Mouse (Mus musculus) forebrain, embryonic 11.5 days (tissue): ENCODE data around the gene Fshb. TPM values are rescaled to one million over a fixed set of nuclear protein-coding genes. Genes with fewer than 3 reads are reported as not detected.

Source experiments
- ATAC-seq: fragments of 200-750 bp; cut with Nextera tagmentation; replicated peaks from 2 replicates; pipeline ENCODE4 v1.8.0; 2017; ENCODE audit warnings: moderate TSS enrichment; ENCODE audit not compliant: low FRiP score
- DNase-seq: peaks from one replicate; pipeline ENCODE4 v3.0.0-alpha.2; 2017; ENCODE audit warnings: low spot score
- H3K27ac ChIP-seq: fragments of 300-500 bp; sonication (generic); 2 replicates; pipeline ENCODE4 v1.5.1; 2014; ENCODE audit warnings: low read depth, low read length
- H3K27me3 ChIP-seq: fragments of 300-500 bp; sonication (generic); 2 replicates; pipeline ENCODE4 v1.6.1; 2014; ENCODE audit warnings: mild to moderate bottlenecking, low read length, mixed read lengths; ENCODE audit not compliant: control insufficient read depth, insufficient read depth
- H3K36me3 ChIP-seq: fragments of 300-500 bp; sonication (generic); 2 replicates; pipeline ENCODE4 v1.6.1; 2014; ENCODE audit warnings: mild to moderate bottlenecking, low read length, moderate library complexity, mixed read lengths; ENCODE audit not compliant: control insufficient read depth, insufficient read depth
- H3K4me1 ChIP-seq: fragments of 300-500 bp; sonication (generic); replicated peaks from 2 replicates; pipeline ENCODE4 v1.6.1; 2014; ENCODE audit warnings: low read length, mixed read lengths; ENCODE audit not compliant: control insufficient read depth, insufficient read depth
- H3K4me2 ChIP-seq: fragments of 300-500 bp; sonication (generic); 2 replicates; pipeline ENCODE4 v1.6.1; 2014; ENCODE audit warnings: low read depth, mild to moderate bottlenecking, low read length, moderate library complexity, mixed read lengths; ENCODE audit not compliant: severe bottlenecking
- H3K4me3 ChIP-seq: fragments of 300-500 bp; sonication (generic); 2 replicates; pipeline ENCODE4 v1.5.1; 2014; ENCODE audit warnings: low read depth, low read length
- H3K9ac ChIP-seq: fragments of 300-500 bp; sonication (generic); 2 replicates; pipeline ENCODE4 v1.6.1; 2014; ENCODE audit warnings: low read length
- H3K9me3 ChIP-seq: fragments of 300-500 bp; sonication (generic); 2 replicates; pipeline ENCODE4 v1.6.1; 2016; ENCODE audit warnings: low read length, mixed read lengths; ENCODE audit not compliant: control insufficient read depth
- WGBS: fragments of 180-500 bp; shearing (Covaris S2); extraction: QIAGEN DNeasy Blood & Tissue Kit; methylation state at CpG from one replicate; pipeline ENCODE4 v1.1.7; 2014; 5-methylcytosine and 5-hydroxymethylcytosine counted together
- polyA plus RNA-seq: library from polyadenylated mRNA; unstranded; fragments of >200 nt; fragmentation: Nextera tagmentation; extraction: Ambion mirVana; gene quantifications from 2 replicates; pipeline ENCODE4 v1.2.1, GENCODE M21; 2014

Fshb gene
- polyA plus RNA-seq: not detected in 2 replicates

DNA sequence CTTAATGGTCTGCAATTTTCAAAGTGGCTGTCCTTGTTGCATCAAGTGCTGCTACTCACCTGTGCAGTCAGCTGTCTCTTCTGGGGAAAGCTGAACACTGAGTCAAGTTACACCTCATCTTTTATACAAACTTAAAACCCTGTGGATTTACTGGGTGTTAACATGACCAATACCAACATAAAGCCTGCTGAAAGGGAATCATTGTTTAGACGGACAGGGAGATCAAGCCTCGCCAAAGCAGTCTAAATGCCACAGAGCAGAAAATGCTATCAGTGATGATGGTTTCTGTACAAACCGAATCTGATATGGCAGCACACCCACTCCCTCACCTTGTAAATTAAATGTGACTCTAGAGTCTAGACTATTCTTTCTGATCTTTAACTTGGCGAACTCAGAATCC is at the start of gene Fshb:
Gene Fshb, minus strand, starts transcription at position 101 of the 400 bp plus-strand sequence.
- H3K4me3 ChIP-seq: no peak within 1 kb of the TSS
- no peak within 1 kb of the TSS for H3K4me2 ChIP-seq
- no peak within 1 kb of the TSS for H3K27ac ChIP-seq
- no peaks in the 10 kb centered on the region for H3K27me3 ChIP-seq
- ATAC-seq (no peak), DNase-seq (no peak)
- no peak within 1 kb of the TSS for H3K9ac ChIP-seq
- H3K4me1 ChIP-seq: no peaks in the 10 kb centered on the region
- WGBS: 82% methylated on average over 4 of the region's 4 CpGs
- no peaks in the 10 kb centered on the region for H3K9me3 ChIP-seq
- no peaks in the 10 kb centered on the region for H3K36me3 ChIP-seq

DNA sequence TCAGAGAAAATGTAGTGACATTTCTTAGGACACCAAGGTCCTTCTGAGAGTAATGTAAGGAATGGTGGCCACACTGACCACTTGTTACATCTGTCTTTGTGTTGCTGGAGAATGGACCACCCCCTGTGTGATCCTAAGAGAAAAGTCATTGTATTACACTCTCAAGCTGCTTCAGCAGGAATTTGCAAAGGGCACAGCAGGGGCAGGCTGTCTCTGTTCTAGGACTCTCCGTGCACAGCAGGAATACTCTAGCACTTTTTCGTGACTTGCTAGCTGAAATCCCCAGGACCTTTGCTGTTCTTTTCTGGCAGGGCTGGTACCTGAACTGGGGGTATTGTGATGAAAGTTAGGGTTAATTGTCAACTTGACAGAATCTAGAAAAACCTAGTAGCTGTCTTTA is 24.8 kb upstream of the Fshb start:
- no peak for DNase-seq
- H3K9me3 ChIP-seq: no peaks in the 10 kb centered on the region
- H3K4me3 ChIP-seq: no peak overlapping the region
- no peaks in the 10 kb centered on the region for H3K4me1 ChIP-seq
- no peaks in the 10 kb centered on the region for H3K27me3 ChIP-seq
- 5% methylated on average over 2 of the region's 2 CpGs for WGBS
- no peaks in the 10 kb centered on the region for H3K36me3 ChIP-seq
- ATAC-seq: no peak
- H3K4me2 ChIP-seq: no peak overlapping the region
- H3K27ac ChIP-seq: no peak overlapping the region
- H3K9ac ChIP-seq: no peak overlapping the region

DNA sequence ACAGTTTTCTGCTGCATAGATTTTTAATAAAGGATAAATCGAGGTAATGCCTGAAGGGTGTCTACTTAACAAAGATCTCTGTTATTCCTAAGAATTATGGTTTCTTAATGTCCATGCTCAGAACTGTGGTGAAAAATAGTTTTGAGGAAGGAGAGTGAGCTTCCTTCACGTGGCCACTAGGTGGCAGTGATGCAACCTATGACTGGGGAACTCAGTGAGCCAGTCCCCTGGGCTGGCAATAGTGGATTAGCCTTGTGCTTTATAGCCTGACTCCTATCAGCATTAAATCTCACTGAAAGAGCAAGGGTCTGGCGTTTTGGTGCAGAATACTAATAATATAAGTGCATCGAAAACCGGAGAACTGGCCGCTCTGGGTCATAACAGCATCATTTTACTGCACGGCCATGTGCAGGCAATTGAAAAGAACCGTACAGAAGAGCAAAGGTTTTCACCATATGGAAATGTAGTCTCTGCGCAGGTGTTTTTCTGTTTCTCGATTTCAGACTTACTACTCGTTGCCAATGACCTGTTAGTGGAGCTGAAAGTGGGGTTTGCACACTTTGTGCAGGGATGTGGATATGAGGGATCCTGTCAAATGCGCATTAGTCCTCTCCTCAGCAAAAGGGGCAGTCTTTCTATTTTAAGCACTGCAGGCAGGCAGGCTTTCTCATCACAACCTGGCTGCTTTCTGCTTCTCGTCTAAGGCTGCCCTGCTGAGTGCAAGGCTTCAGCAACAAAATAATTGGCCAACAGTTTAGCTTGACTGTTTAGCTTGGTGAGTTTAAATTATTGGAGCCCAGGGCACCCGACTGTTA is 23.8 kb upstream of the Fshb start:
- 49% methylated on average over 14 of the region's 14 CpGs for WGBS
- ATAC-seq (peak; percentile 72), DNase-seq (peak; percentile 64)
- Histone ChIP-seq H3K4me2 (no peak overlapping the region), H3K9me3 (no peaks in the 10 kb centered on the region), H3K9ac (no peak overlapping the region), H3K27me3 (no peaks in the 10 kb centered on the region), H3K36me3 (no peaks in the 10 kb centered on the region), H3K4me1 (no peaks in the 10 kb centered on the region), H3K27ac (no peak overlapping the region), H3K4me3 (no peak overlapping the region)

DNA sequence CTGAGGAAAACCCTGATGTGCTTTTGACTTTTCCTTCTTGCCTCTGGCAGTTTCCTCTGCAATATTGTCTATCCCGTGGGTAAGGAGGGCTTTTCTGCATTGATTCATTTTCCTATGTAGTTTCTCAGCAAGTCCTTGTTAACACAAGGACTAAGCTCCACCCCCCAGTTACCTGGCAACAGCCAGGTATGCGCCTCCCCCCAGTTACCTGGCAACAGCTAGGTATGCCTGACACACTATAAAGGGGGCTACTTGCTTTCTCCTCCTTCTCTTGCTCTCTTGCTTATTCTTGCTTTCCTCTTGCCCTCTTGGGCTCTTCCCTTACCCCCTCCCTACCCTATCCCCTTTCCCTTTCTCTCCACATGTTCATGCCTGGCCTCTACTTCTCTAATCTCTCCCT is 3.8 kb upstream of the Fshb start:
- Histone ChIP-seq H3K4me1 (no peaks in the 10 kb centered on the region), H3K9me3 (no peaks in the 10 kb centered on the region), H3K27me3 (no peaks in the 10 kb centered on the region), H3K36me3 (no peaks in the 10 kb centered on the region), H3K4me2 (no peak overlapping the region), H3K4me3 (no peak overlapping the region), H3K27ac (no peak overlapping the region), H3K9ac (no peak overlapping the region)
- 45% methylated on average over 2 of the region's 2 CpGs for WGBS
- ATAC-seq (no peak), DNase-seq (no peak)

DNA sequence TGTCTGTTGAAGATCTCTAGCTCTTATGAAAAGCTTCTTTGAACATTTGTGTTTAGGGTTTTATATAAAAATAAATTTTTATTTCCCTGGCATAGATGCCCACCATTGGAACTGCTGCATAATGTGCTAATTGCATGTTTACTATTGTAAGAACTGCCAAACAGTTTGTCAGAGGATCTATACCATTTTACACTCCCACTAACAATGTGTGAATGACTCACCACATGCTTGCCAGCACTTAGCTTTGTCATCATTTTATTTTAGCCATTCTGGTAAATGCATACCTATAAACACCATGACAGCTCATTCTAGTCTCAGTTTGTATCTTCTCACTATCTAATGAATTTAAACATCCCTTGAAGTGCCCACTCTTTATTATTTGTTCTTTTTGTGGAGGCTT is 13.5 kb downstream of the Fshb start:
- Histone ChIP-seq H3K27ac (no peak overlapping the region), H3K9ac (no peak overlapping the region), H3K4me3 (no peak overlapping the region), H3K36me3 (no peaks in the 10 kb centered on the region), H3K27me3 (no peaks in the 10 kb centered on the region), H3K9me3 (no peaks in the 10 kb centered on the region), H3K4me2 (no peak overlapping the region), H3K4me1 (no peaks in the 10 kb centered on the region)
- ATAC-seq (no peak), DNase-seq (no peak)

DNA sequence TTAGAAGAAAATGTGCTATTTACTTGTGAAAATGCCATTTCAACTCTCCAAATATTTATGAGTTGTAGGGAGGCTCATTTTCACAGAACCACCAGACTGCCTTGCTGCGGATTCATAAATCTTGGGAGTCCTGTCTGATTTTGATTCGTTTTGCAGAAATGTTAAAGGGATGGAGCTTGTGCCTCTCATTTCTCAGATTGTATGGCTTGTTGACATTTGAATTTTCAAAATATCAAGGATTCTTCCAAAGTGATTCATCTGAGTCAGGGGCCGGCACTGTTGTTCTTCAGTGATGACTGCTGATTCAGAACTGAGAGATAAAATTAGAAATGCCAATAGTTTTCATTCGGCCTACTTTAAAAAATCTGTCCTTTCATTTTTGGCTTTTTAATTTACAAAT is 18.6 kb downstream of the Fshb start:
- DNase-seq (no peak), ATAC-seq (no peak)
- H3K9me3 ChIP-seq: no peaks in the 10 kb centered on the region
- H3K27ac ChIP-seq: no peak overlapping the region
- no peaks in the 10 kb centered on the region for H3K4me1 ChIP-seq
- no peak overlapping the region for H3K4me3 ChIP-seq
- WGBS: 83% methylated on average over 4 of the region's 4 CpGs
- no peaks in the 10 kb centered on the region for H3K27me3 ChIP-seq
- no peak overlapping the region for H3K4me2 ChIP-seq
- H3K36me3 ChIP-seq: no peaks in the 10 kb centered on the region
- H3K9ac ChIP-seq: no peak overlapping the region

DNA sequence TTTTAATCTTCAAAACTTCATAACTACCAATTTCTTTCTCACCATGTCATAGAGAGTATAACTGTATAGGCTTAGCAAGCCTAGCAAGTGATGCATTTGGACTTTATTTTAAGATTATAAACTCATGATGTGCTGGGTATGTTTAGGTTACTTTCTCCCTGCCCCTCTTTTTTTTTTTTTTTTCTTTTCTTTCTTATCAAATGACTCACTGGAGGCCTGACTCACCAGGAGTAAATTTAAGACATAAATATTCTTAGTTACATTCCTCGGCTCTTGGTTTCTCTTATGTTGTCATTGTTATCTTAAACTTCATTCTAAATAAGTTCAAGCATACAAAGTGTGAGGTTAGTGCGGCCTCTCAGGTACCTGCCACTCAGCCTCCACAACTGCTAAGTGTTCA is 23.5 kb downstream of the Fshb start:
- DNase-seq: no peak
- Histone ChIP-seq H3K4me1 (no peaks in the 10 kb centered on the region), H3K4me2 (no peak overlapping the region), H3K9ac (no peak overlapping the region), H3K27me3 (no peaks in the 10 kb centered on the region), H3K9me3 (no peaks in the 10 kb centered on the region), H3K27ac (no peak overlapping the region), H3K4me3 (no peak overlapping the region), H3K36me3 (no peaks in the 10 kb centered on the region)
- ATAC-seq: no peak
- WGBS: 88% methylated on average over 2 of the region's 2 CpGs

DNA sequence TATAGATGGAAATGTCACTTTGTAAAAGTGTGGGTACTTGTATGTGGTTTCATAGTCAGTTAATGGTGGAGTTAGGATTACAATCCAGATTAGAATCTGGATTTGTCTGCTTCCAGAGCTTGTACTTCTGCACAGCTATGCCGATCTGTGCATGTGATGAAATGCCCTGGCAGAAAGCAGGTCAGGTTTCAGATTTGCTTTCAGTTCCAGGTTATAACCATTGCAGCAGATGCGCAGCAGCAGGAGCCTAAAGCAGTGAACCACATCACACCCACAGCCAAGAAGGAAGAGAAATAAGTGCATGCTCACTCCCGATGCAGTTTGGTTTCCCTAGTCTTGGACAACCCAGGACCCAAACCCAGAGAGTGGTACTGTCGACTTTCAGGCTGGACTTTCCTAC is 34.8 kb downstream of the Fshb start:
- 80% methylated on average over 4 of the region's 4 CpGs for WGBS
- H3K9ac ChIP-seq: no peak overlapping the region
- ATAC-seq: no peak

DNA sequence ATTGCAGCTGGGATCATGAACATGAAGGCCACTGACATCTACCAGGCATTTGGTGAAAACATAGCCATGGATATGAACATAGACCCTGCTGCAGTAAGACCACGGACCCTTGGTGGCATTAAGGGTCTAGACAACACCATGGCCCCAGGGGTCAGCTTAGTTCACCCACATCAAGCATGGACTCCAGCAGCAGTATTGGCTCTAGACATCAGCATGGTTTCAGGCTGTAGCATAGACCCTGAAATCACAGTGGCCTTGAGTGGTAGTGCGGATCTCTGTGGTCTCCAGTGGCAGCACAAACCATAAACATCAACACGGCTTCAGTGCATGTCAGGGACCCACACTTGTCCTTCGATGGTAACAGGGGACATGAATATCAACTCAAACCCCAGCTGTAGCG is 36.7 kb downstream of the Fshb start:
- Histone ChIP-seq H3K9ac (no peak overlapping the region), H3K4me3 (no peak overlapping the region), H3K27ac (no peak overlapping the region), H3K9me3 (no peaks in the 10 kb centered on the region), H3K36me3 (no peaks in the 10 kb centered on the region), H3K4me1 (no peaks in the 10 kb centered on the region), H3K27me3 (no peaks in the 10 kb centered on the region), H3K4me2 (no peak overlapping the region)
- DNase-seq (no peak), ATAC-seq (no peak)
- 93% methylated on average over 5 of the region's 5 CpGs for WGBS

More for the DNA sequence above, 34.8 kb downstream of the Fshb start:
- no peaks in the 10 kb centered on the region for H3K4me1 ChIP-seq
- no peaks in the 10 kb centered on the region for H3K9me3 ChIP-seq
- no peaks in the 10 kb centered on the region for H3K27me3 ChIP-seq
- no peaks in the 10 kb centered on the region for H3K36me3 ChIP-seq
- H3K4me3 ChIP-seq: no peak overlapping the region
- no peak for DNase-seq
- H3K4me2 ChIP-seq: no peak overlapping the region
- H3K27ac ChIP-seq: no peak overlapping the region
